Mouse (Mus musculus) adrenal gland, adult 18-20 months (tissue): ENCODE data around the gene Fgfr2. TPM values are rescaled to one million over a fixed set of nuclear protein-coding genes. Genes with fewer than 3 reads are reported as not detected.
"Not testable (repeated sequence)": the region's sequence is repeated elsewhere in the genome, so short reads cannot be mapped to it uniquely, and the experiment has no call there.

Source experiments
- DNase-seq, 2 experiments: peaks; one replicate each; pipeline ENCODE4 v3.0.0; 2021 to 2022; ENCODE audit warnings: low spot score in 2 of 2
- total RNA-seq, 2 experiments: library from RNA; stranded (reverse); gene quantifications; 1 replicate in 1 of 2; 2 replicates in 1 of 2; pipeline ENCODE4 v1.2.3; 2021

Gene Fgfr2
- total RNA-seq, 2 experiments from 2014 or later = 294 to 308 TPM

- no peak for DNase-seq
Measured at GRCm38 (mm10) chr7:131257309-131257708, 1865.8 kb downstream of the Fgfr2 start.

GRCm38 (mm10) chr7:131256841-131257240 is 1866.3 kb downstream of the Fgfr2 start:
- no peak for DNase-seq

GRCm38 (mm10) chr7:131244993-131245392 is 1878.2 kb downstream of the Fgfr2 start:
- DNase-seq = no peak

- no peak for DNase-seq
Measured at GRCm38 (mm10) chr7:131236091-131236490, 1887.1 kb downstream of the Fgfr2 start.

- no peak for DNase-seq
Measured at GRCm38 (mm10) chr7:131223086-131223485, 1900.1 kb downstream of the Fgfr2 start.

- no peak for DNase-seq
Measured at GRCm38 (mm10) chr7:131187996-131188395, 1935.2 kb downstream of the Fgfr2 start.

- no peak for DNase-seq
Measured at GRCm38 (mm10) chr7:131187047-131187446, 1936.1 kb downstream of the Fgfr2 start.

- DNase-seq = no peak
Measured at GRCm38 (mm10) chr7:131184339-131184738, 1938.8 kb downstream of the Fgfr2 start.

- DNase-seq = peak; percentile 34 to 48
Measured at GRCm38 (mm10) chr7:131182685-131183084, 1940.5 kb downstream of the Fgfr2 start.

- no peak for DNase-seq
Measured at GRCm38 (mm10) chr7:131174121-131174520, 1949.0 kb downstream of the Fgfr2 start, which contains the start of gene 5430419D17Rik. 5430419D17Rik (plus strand) TSS chr7:131174402.

- DNase-seq = no peak
Measured at GRCm38 (mm10) chr7:131169099-131169498, 1954.1 kb downstream of the Fgfr2 start.

GRCm38 (mm10) chr7:131167771-131168170 is 1955.4 kb downstream of the Fgfr2 start:
- no peak for DNase-seq

GRCm38 (mm10) chr7:131162251-131162650 is 1960.9 kb downstream of the Fgfr2 start:
- DNase-seq = no peak

GRCm38 (mm10) chr7:131153044-131153443 is 1970.1 kb downstream of the Fgfr2 start:
- DNase-seq = no peak

GRCm38 (mm10) chr7:131150179-131150578 is 1973.0 kb downstream of the Fgfr2 start:
- no peak for DNase-seq

- DNase-seq = no peak
Measured at GRCm38 (mm10) chr7:131146214-131146613, 1976.9 kb downstream of the Fgfr2 start, which contains the start of gene 4933402N03Rik. 4933402N03Rik (minus strand) TSS chr7:131146314.

- no peak for DNase-seq
Measured at GRCm38 (mm10) chr7:131133181-131133580, 1990.0 kb downstream of the Fgfr2 start.

GRCm38 (mm10) chr7:131130021-131130420 is 1993.1 kb downstream of the Fgfr2 start:
- no peak for DNase-seq

GRCm38 (mm10) chr7:131122210-131122807 is 2000.8 kb downstream of the Fgfr2 start:
- no peak for DNase-seq

- no peak for DNase-seq
Measured at GRCm38 (mm10) chr7:131114434-131114833, 2008.7 kb downstream of the Fgfr2 start.

GRCm38 (mm10) chr7:131113676-131114075 is 2009.5 kb downstream of the Fgfr2 start:
- no peak for DNase-seq

GRCm38 (mm10) chr7:131112486-131112885 is 2010.7 kb downstream of the Fgfr2 start:
- peak; percentile 41 to 52 for DNase-seq

- DNase-seq = not testable (repeated sequence)
Measured at GRCm38 (mm10) chr7:131082403-131082802, 2040.7 kb downstream of the Fgfr2 start.
